Mouse (Mus musculus): ENCODE results near the gene Gm3285.

Gene Gm3285

DNA sequence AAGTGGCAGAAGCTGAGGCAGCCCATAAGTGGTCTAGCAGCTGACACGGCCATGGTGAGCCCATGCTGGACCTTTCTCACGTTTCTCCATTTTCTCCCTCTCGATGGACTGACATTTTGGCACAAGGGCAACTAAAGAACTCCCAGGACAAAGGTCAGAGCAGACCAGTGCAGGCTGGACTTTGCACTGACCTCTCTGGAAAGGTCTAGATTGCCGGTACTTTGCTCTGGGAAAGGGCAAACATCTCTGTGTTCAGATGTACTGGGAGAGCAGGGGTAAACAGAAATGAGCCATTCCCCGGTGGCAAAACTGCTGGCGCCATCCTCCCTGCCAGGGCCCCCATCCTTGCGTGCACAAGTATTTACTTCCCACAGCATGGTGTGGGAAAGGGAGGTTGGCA is 38.4 kb downstream of the Gm3285 start:
- DNase-seq (ENCODE audit: low read depth, low spot score) = no peak

GRCm38 (mm10) chr10:77900903-77901818 is 39.4 kb downstream of the Gm3285 start:
- no peak for DNase-seq (ENCODE audit: low read depth, low spot score)

DNA sequence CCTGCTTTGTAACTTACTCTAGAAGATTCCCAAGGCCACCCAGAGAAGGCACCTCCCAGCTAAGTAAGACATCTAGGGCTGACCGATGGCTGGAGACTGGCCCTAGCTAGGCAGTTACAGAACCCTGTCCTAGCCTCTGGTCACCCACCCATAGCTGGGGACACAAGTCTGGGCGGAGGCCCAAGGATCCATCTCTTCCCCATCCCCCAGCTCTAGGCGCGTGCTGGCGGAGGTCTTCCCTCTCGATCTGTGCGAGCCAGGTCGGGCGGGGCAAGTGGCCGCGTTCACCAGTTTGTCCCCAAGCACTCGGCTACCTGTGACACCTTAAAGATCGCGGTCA is 40.1 kb downstream of the Gm3285 start:
- no peak for DNase-seq (ENCODE audit: low read depth, low spot score)

- DNase-seq (ENCODE audit: low read depth, low spot score) = no peak
Measured at GRCm38 (mm10) chr10:77902211-77902893, 40.6 kb downstream of the Gm3285 start, which contains the start of gene Lrrc3. TSS of gene Lrrc3 (minus strand) at chr10:77902536.

- no peak for DNase-seq (ENCODE audit: low read depth, low spot score)
Measured at GRCm38 (mm10) chr10:77902894-77903715, 41.3 kb downstream of the Gm3285 start.

Measured in skeletal muscle tissue, adult 2 months (tissue).